Mouse (Mus musculus) heart, postnatal 25 days (tissue): ENCODE measurements around the gene Rnf43. TPM values are rescaled to one million over a fixed set of nuclear protein-coding genes. Genes with fewer than 3 reads are reported as not detected.

Experiments
- DNase-seq: peaks from one replicate; pipeline ENCODE4 v3.0.0; 2022; ENCODE audit warnings: low spot score
- intact Hi-C: fragments of 180-260 bp; cut with DNase I; formaldehyde crosslinking; loops from one replicate; pipeline ENCODE4 v1.15.1; 2025
- microRNA-seq: library from miRNA; unstranded; fragments of <30 nt; microRNA quantifications from one replicate; pipeline ENCODE4 v1.2.0, GENCODE M21; 2022
- total RNA-seq, 2 experiments: library from RNA; stranded (reverse); gene quantifications; 2 replicates each; pipeline ENCODE4 v1.2.3; 2021

The Rnf43 gene
- total RNA-seq, 2 experiments from 2014 or later = 0.20 to 0.21 TPM

DNA sequence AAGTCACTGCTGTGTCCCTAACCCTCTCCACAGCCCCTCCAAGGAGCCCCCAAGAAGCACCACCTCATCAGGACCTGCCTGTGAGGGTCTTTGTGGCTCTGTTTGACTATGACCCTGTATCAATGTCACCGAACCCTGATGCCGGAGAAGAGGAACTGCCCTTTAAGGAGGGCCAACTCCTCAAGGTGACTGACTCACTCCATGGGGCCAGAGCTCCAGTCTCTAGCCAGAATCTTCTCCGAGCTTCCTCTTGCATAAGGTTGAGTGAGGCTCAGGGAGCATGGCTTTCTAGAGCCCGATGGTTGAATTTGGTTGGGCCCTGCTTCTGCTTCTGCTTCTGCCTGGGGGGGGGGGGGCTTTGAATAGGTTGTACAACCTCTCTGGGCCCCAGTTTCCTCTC lies 116.9 kb downstream of the Rnf43 start:
- no peak for DNase-seq
- intact Hi-C loops = no loop called here

GRCm38 (mm10) chr11:87780130-87780529 lies 117.6 kb downstream of the Rnf43 start:
- intact Hi-C loops = no loop called here
- DNase-seq = no peak

Small RNA genes lying within 50 kb of the gene (microRNA-seq; reads per million reads assigned to microRNA genes)
- gene Mir142 = not detected
- gene Mir142b = not detected

Other genes starting within 250 kb of the Rnf43 start
- not detected for gene Gm11492, start 96.1 kb upstream of the Rnf43 start, total RNA-seq
- 10 to 100 TPM; 43.4 to 43.7 TPM for gene Sept4, start 93.8 kb upstream of the Rnf43 start, total RNA-seq
- gene Mtmr4, start 70.6 kb upstream of the Rnf43 start, total RNA-seq = 10 to 100 TPM; 26.3 to 26.4 TPM
- gene Hsf5, start 45.6 kb upstream of the Rnf43 start, total RNA-seq = not detected
- 10 to 100 TPM; 42.9 to 46.7 TPM for gene Supt4a, start 74.8 kb downstream of the Rnf43 start, total RNA-seq
- gene Tspoap1, start 97.8 kb downstream of the Rnf43 start, total RNA-seq = under 1 TPM; 0.14 to 0.42 TPM
- gene Mpo, start 130.9 kb downstream of the Rnf43 start, total RNA-seq = not detected
- not detected for gene Lpo, start 165.6 kb downstream of the Rnf43 start, total RNA-seq
- gene Mks1, start 190.5 kb downstream of the Rnf43 start, total RNA-seq = 1 to 10 TPM; 2.5 to 3.1 TPM
- not detected for gene Epx, start 212.8 kb downstream of the Rnf43 start, total RNA-seq
- gene Olfr462, start 229.5 kb downstream of the Rnf43 start, total RNA-seq = not detected
- not detected for gene Olfr463, start 234.7 kb downstream of the Rnf43 start, total RNA-seq